Mouse (Mus musculus): ENCODE measurements around the gene Sod3. TPM values are rescaled to one million over a fixed set of nuclear protein-coding genes. Genes with fewer than 3 reads are reported as not detected.

Gene Sod3
- polyA plus RNA-seq, 1 experiment from 2014 or later, result not detected

- H3K27ac ChIP-seq (replicated peaks; ENCODE audit: low read depth, low read length), result no peak overlapping the region
- no peaks in the 10 kb centered on the region for H3K27me3 ChIP-seq (ENCODE audit: control insufficient read depth, insufficient read depth, low read length)
- 0 out of 2 replicates have a peak, but pooled peaks cover 4% of the 10 kb centered on the region for H3K9me3 ChIP-seq (ENCODE audit: control insufficient read depth, low read length)
- no peak overlapping the region for H3K4me2 ChIP-seq (ENCODE audit: low read depth, severe bottlenecking)
- H3K4me3 ChIP-seq (ENCODE audit: low read depth, low read length), result no peak overlapping the region
- WGBS, result 94% methylated on average over 5 of the region's 5 CpGs
- H3K4me1 ChIP-seq (ENCODE audit: control insufficient read depth, insufficient read depth, low read length), result peaks cover 3% of the 10 kb centered on the region; the same call in 1 of the 2 replicates
- ATAC-seq (ENCODE audit: insufficient number of reproducible peaks, low FRiP score, low TSS enrichment, low read depth), result no peak
- no peaks in the 10 kb centered on the region for H3K36me3 ChIP-seq (ENCODE audit: control insufficient read depth, insufficient read depth, low read length)
- no peak for DNase-seq (ENCODE audit: low spot score)
- H3K9ac ChIP-seq (ENCODE audit: low read length), result no peak overlapping the region
Measured at GRCm38 (mm10) chr5:52365930-52366329, 2.3 kb downstream of the Sod3 start.

- Histone ChIP-seq H3K4me3 (ENCODE audit: low read depth, low read length) (no peak overlapping the region), H3K9me3 (ENCODE audit: control insufficient read depth, low read length) (0 out of 2 replicates have a peak, but pooled peaks cover 4% of the 10 kb centered on the region), H3K27me3 (ENCODE audit: control insufficient read depth, insufficient read depth, low read length) (no peaks in the 10 kb centered on the region), H3K27ac (replicated peaks; ENCODE audit: low read depth, low read length) (no peak overlapping the region), H3K36me3 (ENCODE audit: control insufficient read depth, insufficient read depth, low read length) (no peaks in the 10 kb centered on the region), H3K4me2 (ENCODE audit: low read depth, severe bottlenecking) (no peak overlapping the region), H3K9ac (ENCODE audit: low read length) (no peak overlapping the region), H3K4me1 (ENCODE audit: control insufficient read depth, insufficient read depth, low read length) (peaks cover 3% of the 10 kb centered on the region; the same call in 1 of the 2 replicates)
- ATAC-seq (ENCODE audit: insufficient number of reproducible peaks, low FRiP score, low TSS enrichment, low read depth), result no peak
- no peak for DNase-seq (ENCODE audit: low spot score)
- WGBS, result 80% methylated on average over 2 of the region's 2 CpGs
Measured at GRCm38 (mm10) chr5:52366661-52367060, 3.1 kb downstream of the Sod3 start.

GRCm38 (mm10) chr5:52367866-52368840 is 4.6 kb downstream of the Sod3 start:
- no peak overlapping the region for H3K4me3 ChIP-seq (ENCODE audit: low read depth, low read length)
- no peak overlapping the region for H3K27ac ChIP-seq (replicated peaks; ENCODE audit: low read depth, low read length)
- H3K27me3 ChIP-seq (ENCODE audit: control insufficient read depth, insufficient read depth, low read length), result no peaks in the 10 kb centered on the region
- H3K4me1 ChIP-seq (ENCODE audit: control insufficient read depth, insufficient read depth, low read length), result peaks cover 3% of the 10 kb centered on the region; the same call in 1 of the 2 replicates
- ATAC-seq (ENCODE audit: insufficient number of reproducible peaks, low FRiP score, low TSS enrichment, low read depth), result no peak
- H3K36me3 ChIP-seq (ENCODE audit: control insufficient read depth, insufficient read depth, low read length), result no peaks in the 10 kb centered on the region
- H3K9me3 ChIP-seq (ENCODE audit: control insufficient read depth, low read length), result 0 out of 2 replicates have a peak, but pooled peaks cover 4% of the 10 kb centered on the region
- 51% methylated on average over 63 of the region's 63 CpGs for WGBS
- H3K9ac ChIP-seq (ENCODE audit: low read length), result peak overlapping the region; percentile 34
- H3K4me2 ChIP-seq (ENCODE audit: low read depth, severe bottlenecking), result 0 out of 2 replicates have a peak overlapping the region, but pooled peaks have one; percentile 12
- DNase-seq (ENCODE audit: low spot score), result peak; percentile 31

- DNase-seq (ENCODE audit: low spot score), result no peak
- Histone ChIP-seq H3K36me3 (ENCODE audit: control insufficient read depth, insufficient read depth, low read length) (no peaks in the 10 kb centered on the region), H3K9me3 (ENCODE audit: control insufficient read depth, low read length) (0 out of 2 replicates have a peak, but pooled peaks cover 4% of the 10 kb centered on the region), H3K4me1 (ENCODE audit: control insufficient read depth, insufficient read depth, low read length) (no peaks in the 10 kb centered on the region), H3K27me3 (ENCODE audit: control insufficient read depth, insufficient read depth, low read length) (no peaks in the 10 kb centered on the region), H3K27ac (replicated peaks; ENCODE audit: low read depth, low read length) (no peak overlapping the region), H3K4me2 (ENCODE audit: low read depth, severe bottlenecking) (no peak overlapping the region), H3K9ac (ENCODE audit: low read length) (no peak overlapping the region), H3K4me3 (ENCODE audit: low read depth, low read length) (no peak overlapping the region)
- ATAC-seq (ENCODE audit: insufficient number of reproducible peaks, low FRiP score, low TSS enrichment, low read depth), result no peak
- WGBS, result 88% methylated on average over 6 of the region's 6 CpGs
Measured at GRCm38 (mm10) chr5:52370901-52371300, 7.3 kb downstream of the Sod3 start.

GRCm38 (mm10) chr5:52375847-52376246 is 12.3 kb downstream of the Sod3 start:
- no peak for ATAC-seq (ENCODE audit: insufficient number of reproducible peaks, low FRiP score, low TSS enrichment, low read depth)
- H3K27ac ChIP-seq (replicated peaks; ENCODE audit: low read depth, low read length), result no peak overlapping the region
- H3K9me3 ChIP-seq (ENCODE audit: control insufficient read depth, low read length), result no peaks in the 10 kb centered on the region
- no peaks in the 10 kb centered on the region for H3K36me3 ChIP-seq (ENCODE audit: control insufficient read depth, insufficient read depth, low read length)
- H3K4me3 ChIP-seq (ENCODE audit: low read depth, low read length), result no peak overlapping the region
- no peak overlapping the region for H3K9ac ChIP-seq (ENCODE audit: low read length)
- H3K4me1 ChIP-seq (ENCODE audit: control insufficient read depth, insufficient read depth, low read length), result no peaks in the 10 kb centered on the region
- no peak for DNase-seq (ENCODE audit: low spot score)
- H3K4me2 ChIP-seq (ENCODE audit: low read depth, severe bottlenecking), result no peak overlapping the region
- WGBS, result 81% methylated on average over 9 of the region's 9 CpGs
- no peaks in the 10 kb centered on the region for H3K27me3 ChIP-seq (ENCODE audit: control insufficient read depth, insufficient read depth, low read length)

GRCm38 (mm10) chr5:52382837-52383236 is 19.2 kb downstream of the Sod3 start:
- H3K9me3 ChIP-seq (ENCODE audit: control insufficient read depth, low read length), result no peaks in the 10 kb centered on the region
- H3K4me1 ChIP-seq (ENCODE audit: control insufficient read depth, insufficient read depth, low read length), result no peaks in the 10 kb centered on the region
- no peak overlapping the region for H3K4me2 ChIP-seq (ENCODE audit: low read depth, severe bottlenecking)
- no peak overlapping the region for H3K27ac ChIP-seq (replicated peaks; ENCODE audit: low read depth, low read length)
- H3K27me3 ChIP-seq (ENCODE audit: control insufficient read depth, insufficient read depth, low read length), result no peaks in the 10 kb centered on the region
- H3K36me3 ChIP-seq (ENCODE audit: control insufficient read depth, insufficient read depth, low read length), result no peaks in the 10 kb centered on the region
- H3K9ac ChIP-seq (ENCODE audit: low read length), result no peak overlapping the region
- 84% methylated on average over 8 of the region's 8 CpGs for WGBS
- no peak for DNase-seq (ENCODE audit: low spot score)
- ATAC-seq (ENCODE audit: insufficient number of reproducible peaks, low FRiP score, low TSS enrichment, low read depth), result no peak
- no peak overlapping the region for H3K4me3 ChIP-seq (ENCODE audit: low read depth, low read length)

GRCm38 (mm10) chr5:52383748-52384147 is 20.2 kb downstream of the Sod3 start:
- H3K4me3 ChIP-seq (ENCODE audit: low read depth, low read length), result no peak overlapping the region
- ATAC-seq (ENCODE audit: insufficient number of reproducible peaks, low FRiP score, low TSS enrichment, low read depth), result no peak
- 82% methylated on average over 5 of the region's 5 CpGs for WGBS

GRCm38 (mm10) chr5:52386016-52386415 is 22.4 kb downstream of the Sod3 start:
- H3K27ac ChIP-seq (replicated peaks; ENCODE audit: low read depth, low read length), result no peak overlapping the region
- H3K4me1 ChIP-seq (ENCODE audit: control insufficient read depth, insufficient read depth, low read length), result no peaks in the 10 kb centered on the region
- H3K27me3 ChIP-seq (ENCODE audit: control insufficient read depth, insufficient read depth, low read length), result no peaks in the 10 kb centered on the region
- ATAC-seq (ENCODE audit: insufficient number of reproducible peaks, low FRiP score, low TSS enrichment, low read depth), result no peak
- no peaks in the 10 kb centered on the region for H3K36me3 ChIP-seq (ENCODE audit: control insufficient read depth, insufficient read depth, low read length)
- no peak overlapping the region for H3K4me3 ChIP-seq (ENCODE audit: low read depth, low read length)
- H3K9ac ChIP-seq (ENCODE audit: low read length), result no peak overlapping the region
- no peaks in the 10 kb centered on the region for H3K9me3 ChIP-seq (ENCODE audit: control insufficient read depth, low read length)
- no peak for DNase-seq (ENCODE audit: low spot score)
- H3K4me2 ChIP-seq (ENCODE audit: low read depth, severe bottlenecking), result no peak overlapping the region
- WGBS, result 69% methylated on average over 2 of the region's 2 CpGs

More at GRCm38 (mm10) chr5:52383748-52384147, 20.2 kb downstream of the Sod3 start:
- Histone ChIP-seq H3K4me2 (ENCODE audit: low read depth, severe bottlenecking) (no peak overlapping the region), H3K36me3 (ENCODE audit: control insufficient read depth, insufficient read depth, low read length) (no peaks in the 10 kb centered on the region), H3K9me3 (ENCODE audit: control insufficient read depth, low read length) (no peaks in the 10 kb centered on the region), H3K4me1 (ENCODE audit: control insufficient read depth, insufficient read depth, low read length) (no peaks in the 10 kb centered on the region), H3K27ac (replicated peaks; ENCODE audit: low read depth, low read length) (no peak overlapping the region), H3K9ac (ENCODE audit: low read length) (no peak overlapping the region), H3K27me3 (ENCODE audit: control insufficient read depth, insufficient read depth, low read length) (no peaks in the 10 kb centered on the region)
- no peak for DNase-seq (ENCODE audit: low spot score)
